Mouse (Mus musculus) neural tube, embryonic 13.5 days (tissue): Measurements from ENCODE around the gene Zfp53. TPM values are rescaled to one million over a fixed set of nuclear protein-coding genes. Genes with fewer than 3 reads are reported as not detected.
"Not testable (repeated sequence)": the region's sequence is repeated elsewhere in the genome, so short reads cannot be mapped to it uniquely, and the experiment has no call there.

ENCODE experiments used
- ATAC-seq: fragments of 200-750 bp; cut with Nextera tagmentation; 2 replicates; pipeline ENCODE4 v1.8.0; 2017; ENCODE audit warnings: low read depth, mild to moderate bottlenecking, moderate TSS enrichment, moderate library complexity
- H3K27ac ChIP-seq: fragments of 300-500 bp; sonication (generic); replicated peaks from 2 replicates; pipeline ENCODE4 v1.5.1; 2015; ENCODE audit warnings: moderate library complexity, mild to moderate bottlenecking, inconsistent platforms
- H3K27me3 ChIP-seq: fragments of 300-500 bp; sonication (generic); 2 replicates; pipeline ENCODE4 v1.6.1; 2015; ENCODE audit warnings: mild to moderate bottlenecking, inconsistent platforms
- H3K36me3 ChIP-seq: fragments of 300-500 bp; sonication (generic); 2 replicates; pipeline ENCODE4 v1.6.1; 2015; ENCODE audit warnings: mild to moderate bottlenecking, inconsistent platforms
- H3K4me1 ChIP-seq: fragments of 300-500 bp; sonication (generic); replicated peaks from 2 replicates; pipeline ENCODE4 v1.6.1; 2015; ENCODE audit warnings: inconsistent platforms
- H3K4me2 ChIP-seq: fragments of 300-500 bp; sonication (generic); 2 replicates; pipeline ENCODE4 v1.6.1; 2015; ENCODE audit warnings: inconsistent platforms, mild to moderate bottlenecking, moderate library complexity
- H3K4me3 ChIP-seq: fragments of 300-500 bp; sonication (generic); 2 replicates; pipeline ENCODE4 v1.5.1; 2015; ENCODE audit warnings: mild to moderate bottlenecking, inconsistent platforms
- H3K9ac ChIP-seq: fragments of 300-500 bp; sonication (generic); 2 replicates; pipeline ENCODE4 v1.6.1; 2015; ENCODE audit warnings: moderate library complexity, mild to moderate bottlenecking, inconsistent platforms
- H3K9me3 ChIP-seq: fragments of 300-500 bp; sonication (generic); 2 replicates; pipeline ENCODE4 v1.6.1; 2016; ENCODE audit warnings: inconsistent platforms
- whole genome bisulfite sequencing: fragments of 180-500 bp; shearing (Covaris S2); methylation state at CpG from one replicate; pipeline ENCODE4 v1.1.7; 2015; 5-methylcytosine and 5-hydroxymethylcytosine counted together
- polyA plus RNA-seq: library from polyadenylated mRNA; unstranded; fragments of >200 nt; fragmentation: Nextera tagmentation; extraction: Ambion mirVana; gene quantifications from 2 replicates; pipeline ENCODE4 v1.2.1, GENCODE M21; 2015

Gene Zfp53
- polyA plus RNA-seq, result 9.4 and 10.1 TPM in 2 replicates

DNA sequence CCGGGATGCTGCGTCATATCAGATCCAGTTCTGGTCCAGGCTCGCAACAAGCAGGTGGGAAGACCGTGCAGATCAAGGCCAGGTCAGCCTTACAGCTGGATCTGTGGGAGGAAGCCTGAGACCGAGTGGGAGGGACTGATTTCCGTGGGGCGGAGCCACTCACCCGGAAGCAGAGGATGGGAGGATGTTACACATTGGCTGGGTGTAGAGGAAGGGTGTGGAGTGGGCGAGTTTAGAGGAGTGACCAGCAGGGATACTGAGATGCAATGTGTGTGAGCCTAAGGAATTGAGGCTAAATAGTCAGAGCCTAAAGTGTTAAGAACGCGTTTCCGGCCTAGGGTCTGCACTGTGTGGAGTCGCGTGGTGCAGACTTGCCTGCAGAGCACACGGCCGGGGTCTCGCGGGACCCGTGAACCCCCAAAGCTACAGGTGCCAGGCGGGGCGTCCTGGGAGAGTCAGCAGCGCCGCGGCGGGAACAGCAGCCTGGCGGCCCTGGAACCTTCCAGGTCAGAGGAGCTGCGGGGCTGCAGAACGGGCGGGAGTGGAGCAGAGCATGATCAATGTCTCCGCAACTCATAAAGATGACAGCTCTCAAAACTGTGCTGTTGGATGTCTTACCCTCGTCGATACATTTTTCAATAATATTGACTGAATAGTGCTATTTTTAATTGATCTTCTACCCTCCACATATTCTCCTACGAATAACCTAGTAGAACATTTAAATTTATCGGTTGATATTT lies at the start of gene Zfp53:
Gene Zfp53, plus strand, starts transcription at position 239 of the 740 bp plus-strand sequence.
- no peaks in the 10 kb centered on the region for H3K9me3 ChIP-seq
- 1% methylated on average over 34 of the region's 34 CpGs for WGBS
- peak; percentile 100 for ATAC-seq

DNA sequence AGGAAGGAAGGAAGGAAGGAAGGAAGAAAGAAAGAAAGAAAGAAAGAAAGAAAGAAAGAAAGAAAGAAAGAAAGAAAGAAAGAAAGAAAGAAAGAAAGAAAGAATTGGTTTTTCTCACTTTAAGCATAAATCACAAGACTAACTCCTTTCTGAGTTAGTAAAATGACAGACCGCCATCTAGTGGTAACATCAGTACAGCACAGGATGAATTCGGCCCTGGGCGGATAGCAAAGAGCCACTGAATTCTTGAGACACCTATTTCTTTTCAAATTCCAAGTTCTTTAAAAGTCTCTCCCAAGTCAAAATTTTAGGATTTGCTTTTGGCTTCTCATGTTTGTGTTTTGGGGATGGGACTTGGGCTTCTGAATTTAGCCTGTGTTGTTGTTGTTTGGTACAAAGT lies 39.1 kb upstream of the Zfp53 start:
- Histone ChIP-seq H3K4me1 (peaks cover 10% of the 10 kb centered on the region), H3K9me3 (no peaks in the 10 kb centered on the region), H3K4me2 (peak overlapping the region; percentile 57), H3K36me3 (peaks cover 6% of the 10 kb centered on the region), H3K27me3 (no peaks in the 10 kb centered on the region), H3K27ac (peak overlapping the region; percentile 75), H3K4me3 (peak overlapping the region; percentile 50), H3K9ac (peak overlapping the region; percentile 55)
- WGBS, result 0% methylated on average over 3 of the region's 3 CpGs
- peak; percentile 91 for ATAC-seq

More for the DNA sequence above, at the start of gene Zfp53:
- peak within 1 kb of the TSS; percentile 79 for H3K27ac ChIP-seq
- H3K4me3 ChIP-seq, result peak within 1 kb of the TSS; percentile 88
- peaks cover 15% of the 10 kb centered on the region for H3K4me1 ChIP-seq
- H3K9ac ChIP-seq, result peak within 1 kb of the TSS; percentile 77
- H3K4me2 ChIP-seq, result peak within 1 kb of the TSS; percentile 77
- H3K36me3 ChIP-seq, result peaks cover 4% of the 10 kb centered on the region; the same call in 1 of the 2 replicates
- H3K27me3 ChIP-seq, result no peaks in the 10 kb centered on the region

DNA sequence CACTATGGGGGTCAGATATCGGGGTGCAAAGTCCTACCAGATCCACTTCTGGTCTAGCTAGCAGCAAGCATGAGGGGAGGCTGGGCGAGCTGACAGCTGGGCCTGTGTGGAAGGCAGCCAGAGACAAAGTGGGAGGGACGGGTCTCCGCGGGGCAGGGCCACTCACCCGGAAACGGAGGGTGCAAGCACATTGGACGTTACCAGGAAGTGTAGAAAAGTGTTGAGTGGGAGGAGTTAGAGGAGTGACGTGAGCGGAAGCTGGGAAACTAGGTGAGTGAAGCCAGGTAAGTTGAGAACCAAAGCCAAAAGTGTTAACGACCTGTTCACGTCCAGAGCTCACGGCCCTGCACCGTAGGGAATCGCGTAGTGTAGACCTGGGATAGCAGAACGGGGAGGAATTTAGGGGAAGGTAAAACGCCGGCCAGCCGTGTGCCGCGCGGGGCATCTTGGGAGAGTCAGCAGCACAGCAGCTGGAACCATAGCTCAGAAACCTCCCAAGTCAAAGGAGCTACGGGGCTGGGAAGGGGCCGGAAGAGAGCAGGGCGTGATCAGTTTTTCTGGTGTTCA lies 38.6 kb upstream of the Zfp53 start, which contains the start of gene Zfp51:
Gene Zfp51, plus strand, starts transcription at position 237 of the 567 bp plus-strand sequence.
- Histone ChIP-seq H3K4me2 (peak within 1 kb of the TSS; percentile 57), H3K27me3 (no peaks in the 10 kb centered on the region), H3K36me3 (peaks cover 6% of the 10 kb centered on the region), H3K4me3 (peak within 1 kb of the TSS; percentile 50), H3K27ac (peak within 1 kb of the TSS; percentile 75), H3K4me1 (peaks cover 10% of the 10 kb centered on the region), H3K9me3 (no peaks in the 10 kb centered on the region), H3K9ac (peak within 1 kb of the TSS; percentile 55)
- under 1% methylated on average over 26 of the region's 26 CpGs for WGBS
- ATAC-seq, result peak; percentile 100

DNA sequence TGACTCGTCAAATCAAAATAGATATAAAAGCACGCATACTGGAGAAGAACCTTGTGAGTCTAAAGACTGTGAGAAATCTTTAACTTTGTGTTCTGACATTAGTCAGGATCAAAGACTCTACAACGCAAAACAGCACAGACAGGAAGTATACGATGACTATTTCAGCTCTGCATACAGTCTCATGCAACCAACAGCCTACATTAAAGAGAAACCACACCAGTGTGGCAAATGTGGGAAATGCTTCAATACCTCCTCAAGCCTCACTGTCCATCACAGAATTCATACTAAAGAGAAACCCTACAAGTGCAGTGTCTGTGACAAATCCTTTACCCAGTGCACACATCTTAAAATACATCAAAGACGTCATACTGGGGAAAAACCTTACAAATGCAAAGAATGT lies 25.2 kb upstream of the Zfp53 start:
- no peak for ATAC-seq
- Histone ChIP-seq H3K9me3 (no peaks in the 10 kb centered on the region), H3K4me1 (no peaks in the 10 kb centered on the region), H3K27ac (no peak overlapping the region), H3K27me3 (no peaks in the 10 kb centered on the region), H3K9ac (no peak overlapping the region), H3K4me2 (no peak overlapping the region), H3K4me3 (no peak overlapping the region), H3K36me3 (peaks cover 50% of the 10 kb centered on the region)
- WGBS, result 93% methylated on average over 5 of the region's 5 CpGs

DNA sequence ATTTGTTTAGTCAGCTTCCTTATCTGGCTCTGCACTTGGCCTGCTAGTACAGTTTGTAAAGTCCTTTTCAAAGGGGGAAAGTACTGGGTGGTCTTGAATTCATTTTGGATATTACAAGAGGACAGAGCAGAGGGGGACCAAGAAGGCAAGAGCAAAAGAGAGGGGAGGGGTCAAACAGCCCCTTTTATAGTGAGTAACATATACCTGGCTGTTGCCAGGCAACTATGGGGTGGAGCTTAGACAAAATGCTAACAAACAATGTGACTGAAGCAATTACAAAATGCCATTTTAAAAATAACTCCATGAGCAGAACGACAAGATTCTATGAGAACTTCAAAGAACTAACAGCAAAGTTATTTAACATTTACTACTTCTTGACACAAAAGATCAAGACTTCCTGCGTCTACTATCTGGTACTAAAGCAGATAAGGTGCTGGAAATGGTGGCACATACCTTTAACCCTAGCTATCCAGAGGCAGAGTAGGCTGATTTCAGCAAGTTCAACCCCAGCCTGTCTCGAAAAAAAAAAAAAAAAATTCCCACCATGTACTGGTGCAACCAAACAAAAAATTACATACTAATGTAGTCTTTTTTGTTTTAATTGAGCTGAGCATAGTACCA lies 16.7 kb upstream of the Zfp53 start:
- H3K9ac ChIP-seq, result no peak overlapping the region
- no peak overlapping the region for H3K4me3 ChIP-seq
- no peak for ATAC-seq
- H3K4me2 ChIP-seq, result no peak overlapping the region
- H3K9me3 ChIP-seq, result no peaks in the 10 kb centered on the region
- H3K4me1 ChIP-seq, result 0 out of 2 replicates have a peak, but pooled peaks cover 4% of the 10 kb centered on the region
- no peaks in the 10 kb centered on the region for H3K36me3 ChIP-seq
- no peaks in the 10 kb centered on the region for H3K27me3 ChIP-seq
- WGBS, result 71% methylated on average over 3 of the region's 3 CpGs
- H3K27ac ChIP-seq, result no peak overlapping the region

DNA sequence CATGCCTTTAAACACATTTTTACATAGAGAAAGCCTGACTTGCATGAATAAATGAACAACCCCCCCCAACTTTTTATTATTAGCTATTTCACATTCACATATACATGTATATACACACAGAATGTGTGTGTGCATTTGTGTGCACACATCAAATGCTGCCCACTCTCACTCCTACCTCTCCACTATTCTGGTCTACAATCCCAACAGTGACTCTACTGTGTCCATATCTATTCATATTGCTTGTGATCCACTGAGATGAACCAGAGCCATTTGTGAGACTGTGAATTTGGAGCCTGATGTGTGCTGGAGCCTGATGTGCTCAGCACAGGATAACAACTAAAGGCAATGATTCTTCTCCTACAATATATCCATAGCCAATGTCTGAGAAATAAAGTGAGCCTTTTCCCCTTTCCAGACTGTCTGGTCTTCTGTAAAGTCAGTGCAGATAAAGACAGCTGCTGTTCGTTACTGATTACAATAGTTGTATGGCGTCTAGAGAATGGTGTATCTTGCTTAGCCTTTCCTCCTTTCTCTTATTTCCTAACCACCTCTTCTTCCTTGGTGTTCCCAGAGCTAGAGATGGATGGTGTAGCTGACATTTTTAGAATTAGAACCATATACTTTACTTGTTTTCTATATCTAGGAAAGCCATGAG lies 16.0 kb upstream of the Zfp53 start:
- H3K4me2 ChIP-seq, result no peak overlapping the region
- no peaks in the 10 kb centered on the region for H3K9me3 ChIP-seq
- 77% methylated on average over 2 of the region's 2 CpGs for WGBS
- no peaks in the 10 kb centered on the region for H3K27me3 ChIP-seq
- H3K4me3 ChIP-seq, result no peak overlapping the region
- H3K27ac ChIP-seq, result no peak overlapping the region
- no peaks in the 10 kb centered on the region for H3K36me3 ChIP-seq
- no peak overlapping the region for H3K9ac ChIP-seq
- H3K4me1 ChIP-seq, result 0 out of 2 replicates have a peak, but pooled peaks cover 4% of the 10 kb centered on the region
- no peak for ATAC-seq

DNA sequence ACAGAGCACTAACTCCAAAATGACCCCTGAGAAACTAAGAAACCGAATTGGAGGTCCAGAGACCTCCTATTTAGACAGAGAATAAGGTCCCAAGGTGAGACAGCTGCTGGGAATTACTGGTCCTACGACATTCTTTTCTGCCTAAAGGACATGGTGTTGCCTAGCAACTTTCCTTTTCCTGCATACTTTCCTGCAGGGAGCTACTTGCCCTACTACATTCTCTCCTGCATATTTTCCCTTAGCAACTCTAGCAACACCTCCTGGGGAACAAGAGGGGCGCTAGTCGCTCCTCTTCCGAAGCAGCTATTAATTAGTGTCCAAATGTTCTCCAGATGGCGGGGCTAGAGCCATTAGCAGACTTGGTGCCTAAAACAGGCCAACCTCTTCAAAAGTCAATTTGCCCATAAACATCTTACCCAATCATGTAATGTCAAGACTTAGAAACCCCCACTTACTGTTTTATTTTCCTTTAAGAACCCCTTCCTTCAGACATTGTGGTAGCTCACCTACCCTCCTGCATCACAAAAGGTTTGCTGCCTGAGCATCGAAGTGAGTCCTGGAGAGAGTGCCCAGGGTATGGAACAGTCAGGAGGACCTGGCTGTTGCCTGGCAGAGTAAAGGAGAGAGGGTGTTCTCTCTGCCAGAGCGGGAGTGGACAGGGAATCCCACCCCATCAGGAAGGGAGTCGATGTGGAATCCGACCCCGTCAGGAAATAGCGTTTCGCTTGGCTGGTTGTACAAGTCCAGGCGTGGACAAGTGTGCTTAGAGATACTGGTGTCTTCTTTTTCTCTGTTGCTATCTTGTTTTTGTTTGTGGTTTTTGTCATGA lies 15.2 kb upstream of the Zfp53 start:
- no peaks in the 10 kb centered on the region for H3K36me3 ChIP-seq
- WGBS, result 41% methylated on average over 14 of the region's 14 CpGs
- no peaks in the 10 kb centered on the region for H3K27me3 ChIP-seq

DNA sequence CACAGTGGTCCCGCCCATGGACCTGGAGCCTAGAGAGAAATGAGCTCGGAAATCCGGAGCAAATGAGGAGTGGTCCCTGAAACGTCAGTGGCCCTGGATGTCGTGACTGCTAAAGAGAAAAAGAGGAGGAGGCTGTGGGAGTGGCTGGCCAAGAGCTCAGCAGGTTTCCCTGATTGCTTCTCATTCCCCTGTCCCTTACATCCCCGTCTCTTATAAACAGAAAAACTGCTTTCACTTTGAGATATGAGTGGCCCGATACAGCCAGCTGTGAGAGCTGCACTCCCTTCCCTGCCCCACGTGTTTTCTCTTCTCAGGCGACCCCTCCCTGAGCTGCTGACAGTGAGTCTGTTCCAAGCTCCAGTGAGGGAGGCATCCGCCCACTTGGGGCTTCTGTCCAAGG lies 14.1 kb upstream of the Zfp53 start:
- not testable (repeated sequence) for H3K9ac ChIP-seq, ATAC-seq, H3K4me3 ChIP-seq, H3K4me2 ChIP-seq, H3K4me1 ChIP-seq, H3K27me3 ChIP-seq, H3K9me3 ChIP-seq, H3K27ac ChIP-seq, H3K36me3 ChIP-seq
- 29% methylated on average over 10 of the region's 10 CpGs for WGBS

More for the DNA sequence above, 15.2 kb upstream of the Zfp53 start:
- 0 out of 2 replicates have a peak, but pooled peaks cover 4% of the 10 kb centered on the region for H3K4me1 ChIP-seq
- H3K4me2 ChIP-seq, result no peak overlapping the region
- no peak overlapping the region for H3K9ac ChIP-seq
- H3K9me3 ChIP-seq, result no peaks in the 10 kb centered on the region
- H3K4me3 ChIP-seq, result no peak overlapping the region
- peak; percentile 63 for ATAC-seq
- H3K27ac ChIP-seq, result no peak overlapping the region

DNA sequence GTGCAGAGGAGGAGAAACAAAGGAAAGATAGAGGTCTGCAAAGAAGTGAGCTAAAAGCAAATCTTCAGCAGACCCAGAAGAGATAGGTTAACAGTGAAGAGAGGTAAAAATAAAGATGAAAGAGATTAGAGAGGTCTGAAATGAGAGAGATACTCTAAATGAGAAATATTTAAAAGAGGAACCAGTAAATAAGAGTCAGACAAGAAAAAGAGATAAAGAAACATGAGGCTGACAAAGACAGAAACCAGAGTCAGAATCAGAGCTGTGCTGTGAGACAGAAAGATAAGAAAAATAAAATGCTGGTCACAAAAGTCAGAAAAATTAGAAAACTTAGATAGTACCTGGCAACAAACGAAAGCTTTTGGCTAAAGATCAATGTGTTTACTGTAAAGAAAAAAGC lies 13.5 kb upstream of the Zfp53 start:
- H3K9me3 ChIP-seq, ATAC-seq, H3K9ac ChIP-seq, H3K27ac ChIP-seq, H3K4me2 ChIP-seq, H3K4me3 ChIP-seq, H3K36me3 ChIP-seq, H3K4me1 ChIP-seq, H3K27me3 ChIP-seq: not testable (repeated sequence)
- 84% methylated on average over 1 of the region's 1 CpGs for WGBS

DNA sequence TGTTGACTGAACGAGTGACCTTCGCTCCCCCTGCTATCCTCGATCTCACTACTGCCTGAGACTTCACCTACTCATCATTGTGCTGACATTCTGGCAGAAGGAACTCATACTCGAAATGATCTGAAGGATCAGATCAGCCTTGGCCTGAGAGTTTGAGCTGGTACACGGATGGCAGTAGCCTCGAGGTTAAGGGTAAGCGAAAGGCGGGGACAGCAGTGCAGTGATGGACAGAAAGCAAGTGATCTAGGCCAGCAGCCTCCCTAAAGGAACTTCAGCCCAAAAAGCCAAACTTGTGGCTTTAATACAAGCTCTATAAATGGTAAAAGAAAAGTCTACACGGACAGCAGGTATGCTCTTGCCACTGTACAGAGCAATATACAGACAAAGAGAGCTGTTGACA lies 12.4 kb upstream of the Zfp53 start:
- 85% methylated on average over 5 of the region's 9 CpGs for WGBS
- not testable (repeated sequence) for H3K4me1 ChIP-seq, H3K9ac ChIP-seq, H3K36me3 ChIP-seq, H3K27me3 ChIP-seq, H3K9me3 ChIP-seq, H3K4me2 ChIP-seq, H3K27ac ChIP-seq, H3K4me3 ChIP-seq, ATAC-seq

DNA sequence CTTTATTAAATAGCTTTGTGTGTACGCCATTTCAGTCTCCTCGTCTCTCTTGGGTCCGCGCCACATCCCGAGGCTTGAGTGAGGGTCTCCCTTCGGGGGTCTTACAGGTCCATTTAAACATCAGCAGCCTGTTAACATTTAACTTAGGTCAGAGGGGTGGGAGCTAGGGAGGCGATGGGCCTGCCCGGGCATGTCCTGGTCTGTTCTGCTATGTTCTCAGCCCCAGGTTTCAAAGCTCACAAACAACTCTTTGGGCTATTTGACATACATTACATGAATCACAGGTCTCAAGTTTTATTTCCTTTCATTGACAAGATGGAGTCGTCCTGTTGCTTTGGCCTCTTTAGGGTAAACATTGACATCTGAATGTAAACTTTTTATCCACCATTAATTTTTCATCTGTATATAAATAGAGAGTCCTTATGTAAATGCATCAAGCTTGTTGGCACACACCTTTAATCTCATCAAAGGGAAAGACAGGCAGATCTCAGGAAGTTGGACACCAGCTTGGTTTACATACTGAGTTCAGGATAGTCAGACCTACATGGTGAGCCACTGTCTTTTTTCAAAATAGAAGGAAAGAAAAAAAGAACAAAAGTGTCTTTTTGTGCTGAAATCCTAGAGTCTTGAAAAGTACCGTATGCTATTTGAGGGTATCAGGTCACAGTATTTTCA lies 10.6 kb upstream of the Zfp53 start:
- H3K9ac ChIP-seq, H3K9me3 ChIP-seq, ATAC-seq, H3K4me3 ChIP-seq, H3K36me3 ChIP-seq, H3K4me1 ChIP-seq, H3K4me2 ChIP-seq, H3K27me3 ChIP-seq, H3K27ac ChIP-seq: not testable (repeated sequence)
- WGBS, result 82% methylated on average over 10 of the region's 10 CpGs
